Mouse (Mus musculus): ENCODE data around the gene Fam13a. TPM values are rescaled to one million over a fixed set of nuclear protein-coding genes. Genes with fewer than 3 reads are reported as not detected.

Fam13a gene
- polyA plus RNA-seq, 2 experiments, result 2.7 to 5.7 TPM

DNA sequence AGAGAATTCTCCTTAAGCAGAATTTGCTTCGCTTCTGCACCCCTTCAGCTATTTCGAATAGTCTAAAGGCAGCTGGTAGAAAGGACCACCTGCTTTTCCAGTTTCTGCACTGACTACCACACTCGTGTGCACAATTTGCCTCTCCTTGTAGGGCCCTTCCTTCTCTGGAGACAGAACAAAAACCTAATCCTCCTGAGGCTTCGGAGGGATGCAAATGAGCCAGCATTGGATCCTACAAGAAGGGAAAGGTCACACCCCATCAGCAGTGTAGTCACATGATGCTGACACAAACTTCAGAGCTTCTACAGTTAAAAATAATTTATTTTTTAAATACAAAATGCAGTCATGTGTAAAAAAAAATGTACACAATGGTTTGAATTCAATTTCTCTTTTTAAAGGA lies 93.2 kb downstream of the Fam13a start:
- 84% methylated on average over 4 of the region's 4 CpGs for WGBS
- H3K4me2 ChIP-seq (replicated peaks; ENCODE audit: low read depth, low read length, severe bottlenecking), result no peak overlapping the region
- no peak for TF ChIP-seq POLR2A (IDR thresholded peaks at IDR 0.05; ENCODE audit: borderline replicate concordance, extremely low read depth, insufficient read depth, insufficient read length)

DNA sequence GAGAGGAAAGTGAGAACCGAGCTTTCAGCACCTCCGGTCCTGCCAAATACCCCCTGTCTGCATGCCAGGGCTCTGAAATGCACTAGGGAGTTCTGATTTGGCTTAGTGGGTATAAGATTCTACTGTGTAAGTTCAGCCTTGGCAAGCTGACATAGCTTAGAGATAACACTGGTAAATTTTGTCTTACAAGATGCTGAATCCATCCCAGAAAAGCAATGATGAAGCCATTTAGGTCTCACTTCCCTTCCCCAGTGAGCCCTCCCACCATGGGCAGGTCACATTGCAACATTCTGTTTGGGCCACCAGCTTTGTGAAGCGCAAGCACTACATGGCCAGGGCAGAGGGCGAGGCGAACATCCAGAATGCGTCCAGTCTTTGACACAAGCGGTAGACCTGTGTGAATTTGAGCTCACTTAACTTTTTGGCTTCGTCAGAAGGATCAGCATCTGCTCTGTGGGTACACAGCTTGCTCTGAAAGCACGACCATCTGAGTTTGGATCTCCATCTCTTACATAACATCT lies 94.4 kb downstream of the Fam13a start:
- 91% methylated on average over 9 of the region's 9 CpGs for WGBS

More for the DNA sequence above, 93.2 kb downstream of the Fam13a start:
- H3K36me3 ChIP-seq (ENCODE audit: control insufficient read depth, insufficient read depth, low read length), result no peaks in the 10 kb centered on the region
- no peaks in the 10 kb centered on the region for H3K9me3 ChIP-seq (ENCODE audit: control insufficient read depth, low read length)
- ATAC-seq (ENCODE audit: low FRiP score, low read depth), result no peak
- no peak for DNase-seq (ENCODE audit: low spot score)
- no peak overlapping the region for H3K4me3 ChIP-seq (replicated peaks; ENCODE audit: low read length)
- no peak overlapping the region for H3K27ac ChIP-seq (replicated peaks; ENCODE audit: low read depth, low read length)
- H3K27me3 ChIP-seq (ENCODE audit: control insufficient read depth, insufficient read depth, low read length), result no peaks in the 10 kb centered on the region
- no peak overlapping the region for H3K9ac ChIP-seq (ENCODE audit: low read depth, low read length, severe bottlenecking)
- no peaks in the 10 kb centered on the region for H3K4me1 ChIP-seq (ENCODE audit: control insufficient read depth, insufficient read depth, low read length)

DNA sequence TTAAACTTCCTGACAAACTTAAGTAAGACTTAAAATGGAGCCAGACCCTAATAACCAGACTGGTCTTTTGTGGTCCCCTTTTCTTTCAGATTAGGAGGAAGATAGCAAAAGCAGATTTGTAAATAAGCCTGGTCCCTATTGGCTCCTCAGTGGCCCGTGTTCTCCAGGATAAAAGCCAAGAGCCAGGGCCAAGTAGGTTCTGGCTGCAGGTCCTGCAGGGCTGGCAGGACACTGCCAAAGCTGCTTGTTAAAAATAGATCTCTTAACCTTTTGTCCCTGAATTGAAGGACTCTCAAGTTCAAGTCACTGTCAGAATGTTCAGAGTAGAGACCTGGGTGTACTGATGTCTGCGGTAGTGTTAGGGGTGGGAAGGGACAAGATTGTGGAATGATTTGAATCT lies 96.5 kb downstream of the Fam13a start:
- H3K36me3 ChIP-seq (ENCODE audit: control insufficient read depth, insufficient read depth, low read length), result no peaks in the 10 kb centered on the region
- no peaks in the 10 kb centered on the region for H3K27me3 ChIP-seq (ENCODE audit: control insufficient read depth, insufficient read depth, low read length)
- no peaks in the 10 kb centered on the region for H3K4me1 ChIP-seq (ENCODE audit: control insufficient read depth, insufficient read depth, low read length)
- H3K4me3 ChIP-seq (replicated peaks; ENCODE audit: low read length), result no peak overlapping the region
- no peak overlapping the region for H3K9ac ChIP-seq (ENCODE audit: low read depth, low read length, severe bottlenecking)
- H3K9me3 ChIP-seq (ENCODE audit: control insufficient read depth, low read length), result no peaks in the 10 kb centered on the region
- no peak for TF ChIP-seq POLR2A (IDR thresholded peaks at IDR 0.05; ENCODE audit: borderline replicate concordance, extremely low read depth, insufficient read depth, insufficient read length)
- DNase-seq (ENCODE audit: low spot score) (no peak), ATAC-seq (ENCODE audit: low FRiP score, low read depth) (no peak)
- H3K4me2 ChIP-seq (replicated peaks; ENCODE audit: low read depth, low read length, severe bottlenecking), result no peak overlapping the region
- no peak overlapping the region for H3K27ac ChIP-seq (replicated peaks; ENCODE audit: low read depth, low read length)
- 68% methylated on average over 2 of the region's 2 CpGs for WGBS

More for the DNA sequence above, 94.4 kb downstream of the Fam13a start:
- H3K9me3 ChIP-seq (ENCODE audit: control insufficient read depth, low read length), result no peaks in the 10 kb centered on the region
- H3K4me1 ChIP-seq (ENCODE audit: control insufficient read depth, insufficient read depth, low read length), result no peaks in the 10 kb centered on the region
- DNase-seq (ENCODE audit: low spot score), result no peak
- no peaks in the 10 kb centered on the region for H3K27me3 ChIP-seq (ENCODE audit: control insufficient read depth, insufficient read depth, low read length)
- no peaks in the 10 kb centered on the region for H3K36me3 ChIP-seq (ENCODE audit: control insufficient read depth, insufficient read depth, low read length)
- H3K4me3 ChIP-seq (replicated peaks; ENCODE audit: low read length), result no peak overlapping the region
- no peak overlapping the region for H3K9ac ChIP-seq (ENCODE audit: low read depth, low read length, severe bottlenecking)
- H3K4me2 ChIP-seq (replicated peaks; ENCODE audit: low read depth, low read length, severe bottlenecking), result no peak overlapping the region
- ATAC-seq (ENCODE audit: low FRiP score, low read depth), result no peak
- no peak overlapping the region for H3K27ac ChIP-seq (replicated peaks; ENCODE audit: low read depth, low read length)
- no peak for TF ChIP-seq POLR2A (IDR thresholded peaks at IDR 0.05; ENCODE audit: borderline replicate concordance, extremely low read depth, insufficient read depth, insufficient read length)

DNA sequence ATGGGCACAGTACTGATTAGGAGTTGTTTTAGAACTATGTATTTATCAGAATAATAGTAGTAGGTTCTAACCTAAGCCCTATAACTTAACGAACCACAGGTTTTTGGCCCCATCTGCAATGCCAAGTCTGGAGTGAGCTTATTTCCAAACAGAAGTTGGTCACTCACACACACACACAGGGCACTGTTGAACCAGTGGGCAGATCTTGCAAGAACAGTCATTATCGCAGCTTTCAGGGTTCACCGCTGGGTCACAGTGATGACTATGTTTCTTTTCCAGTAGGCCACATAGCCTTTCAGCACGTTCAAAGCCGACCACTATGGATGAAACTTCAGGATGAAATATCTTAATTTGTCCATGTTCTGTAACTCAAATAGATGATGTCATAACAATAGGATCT lies 101.8 kb downstream of the Fam13a start:
- Histone ChIP-seq H3K36me3 (ENCODE audit: control insufficient read depth, insufficient read depth, low read length) (no peaks in the 10 kb centered on the region; the same call in 1 of the 2 replicates), H3K4me2 (replicated peaks; ENCODE audit: low read depth, low read length, severe bottlenecking) (no peak overlapping the region), H3K27ac (replicated peaks; ENCODE audit: low read depth, low read length) (no peak overlapping the region), H3K4me3 (replicated peaks; ENCODE audit: low read length) (no peak overlapping the region), H3K9ac (ENCODE audit: low read depth, low read length, severe bottlenecking) (no peak overlapping the region), H3K9me3 (ENCODE audit: control insufficient read depth, low read length) (no peaks in the 10 kb centered on the region), H3K4me1 (ENCODE audit: control insufficient read depth, insufficient read depth, low read length) (no peaks in the 10 kb centered on the region), H3K27me3 (ENCODE audit: control insufficient read depth, insufficient read depth, low read length) (no peaks in the 10 kb centered on the region)
- no peak for DNase-seq (ENCODE audit: low spot score)
- 80% methylated on average over 5 of the region's 5 CpGs for WGBS
- ATAC-seq (ENCODE audit: low FRiP score, low read depth), result no peak
- TF ChIP-seq POLR2A (IDR thresholded peaks at IDR 0.05; ENCODE audit: borderline replicate concordance, extremely low read depth, insufficient read depth, insufficient read length), result no peak

DNA sequence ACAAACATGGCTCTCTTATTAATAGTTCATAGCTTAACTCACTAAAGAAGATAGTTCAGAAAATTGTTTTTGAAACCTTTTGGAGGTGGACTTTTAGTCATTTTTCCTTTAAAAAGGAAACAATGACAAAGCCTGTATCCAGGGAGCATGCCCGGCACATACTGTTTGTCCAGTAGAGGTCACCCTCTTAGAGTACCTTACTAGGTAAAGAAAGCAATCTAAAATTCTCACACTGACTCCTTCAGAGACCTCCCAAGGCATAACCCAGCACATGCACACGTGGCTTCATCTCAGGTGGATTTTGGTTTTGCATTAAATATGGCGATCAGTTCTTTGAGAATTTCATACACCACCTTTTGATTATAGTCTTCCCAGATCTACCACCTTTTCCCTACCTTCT lies 102.7 kb downstream of the Fam13a start:
- DNase-seq (ENCODE audit: low spot score), result no peak
- no peaks in the 10 kb centered on the region for H3K4me1 ChIP-seq (ENCODE audit: control insufficient read depth, insufficient read depth, low read length)
- no peak overlapping the region for H3K4me3 ChIP-seq (replicated peaks; ENCODE audit: low read length)
- H3K27ac ChIP-seq (replicated peaks; ENCODE audit: low read depth, low read length), result no peak overlapping the region
- H3K9ac ChIP-seq (ENCODE audit: low read depth, low read length, severe bottlenecking), result no peak overlapping the region
- no peaks in the 10 kb centered on the region; the same call in 1 of the 2 replicates for H3K36me3 ChIP-seq (ENCODE audit: control insufficient read depth, insufficient read depth, low read length)
- WGBS, result 40% methylated on average over 3 of the region's 3 CpGs
- ATAC-seq (ENCODE audit: low FRiP score, low read depth), result no peak
- no peaks in the 10 kb centered on the region for H3K27me3 ChIP-seq (ENCODE audit: control insufficient read depth, insufficient read depth, low read length)
- TF ChIP-seq POLR2A (IDR thresholded peaks at IDR 0.05; ENCODE audit: borderline replicate concordance, extremely low read depth, insufficient read depth, insufficient read length), result no peak
- no peaks in the 10 kb centered on the region for H3K9me3 ChIP-seq (ENCODE audit: control insufficient read depth, low read length)
- H3K4me2 ChIP-seq (replicated peaks; ENCODE audit: low read depth, low read length, severe bottlenecking), result no peak overlapping the region

DNA sequence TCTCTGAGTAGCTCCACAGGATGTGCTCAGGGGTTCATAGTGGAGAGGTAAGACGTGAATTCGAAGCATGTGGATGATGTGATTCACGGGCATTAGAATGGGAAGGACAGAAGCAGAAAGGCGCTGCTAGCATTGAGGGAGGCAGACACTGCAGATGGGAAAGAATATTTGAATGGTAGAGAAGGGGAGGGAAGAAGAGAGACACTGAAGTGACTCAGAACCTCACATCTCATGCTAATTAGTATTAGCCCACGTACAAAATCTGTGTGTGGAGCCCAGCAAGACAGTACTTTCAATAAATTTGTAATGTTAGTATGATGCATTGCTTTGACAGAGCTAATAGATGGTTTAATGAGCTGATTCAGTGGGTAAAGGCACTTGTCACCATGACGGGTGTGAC lies 103.6 kb downstream of the Fam13a start:
- 83% methylated on average over 6 of the region's 6 CpGs for WGBS
- H3K36me3 ChIP-seq (ENCODE audit: control insufficient read depth, insufficient read depth, low read length), result no peaks in the 10 kb centered on the region; the same call in 1 of the 2 replicates

More for the DNA sequence above, 103.6 kb downstream of the Fam13a start:
- Histone ChIP-seq H3K9me3 (ENCODE audit: control insufficient read depth, low read length) (no peaks in the 10 kb centered on the region), H3K4me1 (ENCODE audit: control insufficient read depth, insufficient read depth, low read length) (no peaks in the 10 kb centered on the region), H3K4me2 (replicated peaks; ENCODE audit: low read depth, low read length, severe bottlenecking) (no peak overlapping the region), H3K27me3 (ENCODE audit: control insufficient read depth, insufficient read depth, low read length) (no peaks in the 10 kb centered on the region), H3K4me3 (replicated peaks; ENCODE audit: low read length) (no peak overlapping the region), H3K9ac (ENCODE audit: low read depth, low read length, severe bottlenecking) (no peak overlapping the region), H3K27ac (replicated peaks; ENCODE audit: low read depth, low read length) (no peak overlapping the region)
- TF ChIP-seq POLR2A (IDR thresholded peaks at IDR 0.05; ENCODE audit: borderline replicate concordance, extremely low read depth, insufficient read depth, insufficient read length), result no peak
- DNase-seq (ENCODE audit: low spot score), result no peak
- ATAC-seq (ENCODE audit: low FRiP score, low read depth), result no peak
